Mouse (Mus musculus) heart, adult 2 months (tissue): ENCODE results near the gene Fam122c.

Experiments used
- CTCF ChIP-seq: fragments of 200-600 bp; IDR thresholded peaks from 2 replicates; pipeline ENCODE4 v1.8.1; 2022; ENCODE audit warnings: antibody characterized with exemption, mild to moderate bottlenecking, moderate library complexity
- POLR2A ChIP-seq: fragments of 200-500 bp; IDR thresholded peaks from 2 replicates; pipeline ENCODE4 v1.6.1; 2011; ENCODE audit warnings: mild to moderate bottlenecking, low read depth, low read length, control low read depth; ENCODE audit not compliant: insufficient read depth

DNA sequence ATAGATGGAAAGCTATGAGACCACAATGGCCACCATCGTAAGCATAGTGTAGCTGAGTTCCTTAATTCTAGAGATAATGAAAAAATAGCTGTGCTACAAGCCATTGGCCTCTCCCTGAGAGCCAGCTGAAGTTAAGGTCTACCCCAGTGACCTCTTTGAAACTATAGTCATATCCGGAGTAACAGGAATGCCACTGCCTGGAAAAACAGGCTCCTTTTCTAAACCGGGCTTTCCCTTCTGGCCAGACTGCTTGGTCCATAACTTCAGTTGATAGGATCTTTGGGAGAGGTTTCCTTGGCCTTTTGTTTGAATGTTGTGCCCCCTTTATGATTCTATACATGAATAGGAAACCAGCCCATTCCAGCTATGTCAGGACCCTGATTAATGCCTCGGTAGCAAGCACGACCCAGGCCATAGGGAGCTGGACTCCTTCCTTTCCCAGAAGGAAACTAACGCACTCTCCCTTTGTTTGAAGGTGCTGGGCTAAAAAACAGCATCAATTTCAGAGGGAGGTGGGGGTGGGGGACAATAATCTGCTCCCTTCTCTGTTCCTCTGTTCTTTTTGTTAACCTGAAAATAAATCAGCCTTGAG, 48.8 kb upstream of the Fam122c start:
- TF ChIP-seq CTCF (no peak), POLR2A (no peak)
